9 mouse cellular contexts compared by ENCODE assay signal in the genomic region with DNA sequence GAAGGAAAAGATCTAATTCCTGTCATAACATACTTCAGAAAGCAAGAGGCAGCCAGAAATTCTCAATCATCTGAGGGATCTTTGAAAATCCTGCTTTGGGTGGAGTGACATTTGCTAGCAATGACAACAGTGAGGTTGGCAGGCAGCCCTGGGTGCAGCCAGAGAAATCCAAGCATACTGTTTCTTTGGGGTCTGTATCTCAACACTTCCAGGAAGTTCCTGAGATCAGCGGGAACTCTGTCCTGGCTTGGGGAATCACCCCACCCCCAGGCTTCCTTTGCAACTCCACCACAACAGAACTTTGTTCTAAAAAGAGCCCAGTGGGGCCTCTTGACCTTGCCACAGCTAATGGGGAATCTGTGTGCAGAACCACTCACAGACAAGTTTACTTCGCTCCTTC.
A peak's percentile ranks its signal among the peaks of the same experiment; 100 is the strongest.
DNase-seq lines count a peak whose midpoint lies in the region; ATAC-seq and TF ChIP-seq lines count a peak whose summit lies in the region.
"Had no signal": no experiment of that assay in that cellular context is flagged by ENCODE, and none has a peak within 500 bp of the region (broad histone marks: within the 10 kb centered on the region; RNA-seq: fewer than 3 reads in every experiment).

No protein-coding gene starts in this region.

- H3K4me2 ChIP-seq in kidney, embryonic 14.5 days (replicated peaks; ENCODE audit: low read depth, low read length), result no peak overlapping the region
- no peak overlapping the region for H3K4me2 ChIP-seq in stomach, postnatal 0 days (replicated peaks; ENCODE audit: low read depth)
- H3K4me2 ChIP-seq: liver, embryonic 15.5 days had no signal

- 54% methylated on average over 2 of the region's 2 CpGs for WGBS in kidney, embryonic 14.5 days
- 38% methylated on average over 2 of the region's 2 CpGs for WGBS in stomach, postnatal 0 days

- H3K36me3 ChIP-seq in kidney, embryonic 14.5 days (ENCODE audit: control insufficient read depth, insufficient read depth, low read length), result no peaks in the 10 kb centered on the region
- H3K36me3 ChIP-seq in stomach, postnatal 0 days (ENCODE audit: control insufficient read depth, insufficient read depth, low read length), result no peaks in the 10 kb centered on the region
- H3K36me3 ChIP-seq: liver, embryonic 15.5 days had no signal

- DNase-seq in kidney, adult 11 months, result peak; percentile 63
- DNase-seq in adrenal gland, postnatal 10 days, result peak; percentile 59
- peak; percentile 74 for DNase-seq in gastrocnemius, postnatal 14 days
- peak; percentile 68 for DNase-seq in kidney, postnatal 10 days
- peak; percentile 24 for DNase-seq in stomach, postnatal 0 days (ENCODE audit: low spot score)
- no peak for DNase-seq in thymus, postnatal 25 days
- no peak for DNase-seq in B cell, adult 2 months

- no peak; the same call in 1 of the 2 replicates for TF ChIP-seq CTCF in stomach, postnatal 0 days (IDR thresholded peaks at IDR 0.05; ENCODE audit: low read depth)

- intact Hi-C loops in gastrocnemius, postnatal 14 days (cut with DNase I; ENCODE audit: low total_unique reads), result no loop called here

- H3K4me1 ChIP-seq in kidney, embryonic 14.5 days (ENCODE audit: control insufficient read depth, insufficient read depth, low read length), result 0 out of 2 replicates have a peak, but pooled peaks cover 6% of the 10 kb centered on the region
- no peaks in the 10 kb centered on the region for H3K4me1 ChIP-seq in stomach, postnatal 0 days (replicated peaks; ENCODE audit: control insufficient read depth, insufficient read depth)
- H3K4me1 ChIP-seq: liver, embryonic 15.5 days had no signal

- no peak for ATAC-seq in kidney, embryonic 14.5 days (ENCODE audit: low FRiP score, low TSS enrichment)
- no peak for ATAC-seq in stomach, postnatal 0 days (ENCODE audit: low FRiP score, low TSS enrichment)

- no peak overlapping the region for H3K4me3 ChIP-seq in kidney, embryonic 14.5 days (ENCODE audit: low read length)
- no peak overlapping the region for H3K4me3 ChIP-seq in stomach, postnatal 0 days (ENCODE audit: low read depth, low read length)
- H3K4me3 ChIP-seq: liver, embryonic 15.5 days had no signal

- no peak overlapping the region for H3K27ac ChIP-seq in kidney, embryonic 14.5 days (ENCODE audit: low read depth, low read length)
- no peak overlapping the region for H3K27ac ChIP-seq in stomach, postnatal 0 days (replicated peaks)
- H3K27ac ChIP-seq: liver, embryonic 15.5 days had no signal

- no peak overlapping the region for H3K9ac ChIP-seq in kidney, embryonic 14.5 days (ENCODE audit: low read depth, low read length)
- no peak overlapping the region for H3K9ac ChIP-seq in stomach, postnatal 0 days (ENCODE audit: low read length)
- H3K9ac ChIP-seq: liver, embryonic 15.5 days had no signal

- TF ChIP-seq EP300 in stomach, postnatal 0 days (optimal IDR thresholded peaks at IDR 0.05), result no peak

- no peaks in the 10 kb centered on the region for H3K9me3 ChIP-seq in kidney, embryonic 14.5 days (ENCODE audit: control insufficient read depth, low read length)
- H3K9me3 ChIP-seq in stomach, postnatal 0 days (ENCODE audit: control insufficient read depth, low read length), result no peaks in the 10 kb centered on the region
- H3K9me3 ChIP-seq: liver, embryonic 15.5 days had no signal

- no peaks in the 10 kb centered on the region for H3K27me3 ChIP-seq in kidney, embryonic 14.5 days (ENCODE audit: control insufficient read depth, insufficient read depth, low read length)
- H3K27me3 ChIP-seq in stomach, postnatal 0 days (ENCODE audit: control insufficient read depth, insufficient read depth, low read length), result no peaks in the 10 kb centered on the region
- H3K27me3 ChIP-seq: liver, embryonic 15.5 days had no signal

Comparison
In these comparisons a context has a peak if more than half of its experiments do, and no peak if none do; other contexts are left out.
1. DNase-seq: peak in kidney, adult 11 months (single experiment), adrenal gland, postnatal 10 days (single experiment), gastrocnemius, postnatal 14 days (single experiment), kidney, postnatal 10 days (single experiment) and stomach, postnatal 0 days (single experiment); none in thymus, postnatal 25 days (single experiment) and B cell, adult 2 months (0 of 2).